Mouse (Mus musculus) lung, embryonic 16.5 days (tissue): Measurements from ENCODE around the gene Fam90a1b. TPM values are rescaled to one million over a fixed set of nuclear protein-coding genes. Genes with fewer than 3 reads are reported as not detected.
A peak's percentile ranks its signal among the peaks of the same experiment; 100 is the strongest.
"Not testable (repeated sequence)": the region's sequence is repeated elsewhere in the genome, so short reads cannot be mapped to it uniquely, and the experiment has no call there.

Experiments used
- ATAC-seq: fragments of 200-750 bp; cut with Nextera tagmentation; 2 replicates; pipeline ENCODE4 v1.8.0; 2017; ENCODE audit warnings: low read depth, mild to moderate bottlenecking, moderate library complexity
- H3K27ac ChIP-seq: fragments of 300-500 bp; sonication (generic); 2 replicates; pipeline ENCODE4 v1.5.1; 2014; ENCODE audit warnings: mild to moderate bottlenecking, control low read depth, low read length
- H3K27me3 ChIP-seq: fragments of 300-500 bp; sonication (generic); 2 replicates; pipeline ENCODE4 v1.6.1; 2014; ENCODE audit warnings: low read depth, low read length, mixed read lengths; ENCODE audit not compliant: control insufficient read depth, insufficient read depth
- H3K36me3 ChIP-seq: fragments of 300-500 bp; sonication (generic); 2 replicates; pipeline ENCODE4 v1.6.1; 2014; ENCODE audit warnings: low read length; ENCODE audit not compliant: control insufficient read depth, insufficient read depth
- H3K4me1 ChIP-seq: fragments of 300-500 bp; sonication (generic); replicated peaks from 2 replicates; pipeline ENCODE4 v1.6.1; 2014; ENCODE audit warnings: low read length, mixed read lengths; ENCODE audit not compliant: control insufficient read depth, insufficient read depth
- H3K4me2 ChIP-seq: fragments of 300-500 bp; sonication (generic); 2 replicates; pipeline ENCODE4 v1.6.1; 2014; ENCODE audit warnings: low read depth, low read length, control low read depth
- H3K4me3 ChIP-seq: fragments of 300-500 bp; sonication (generic); 2 replicates; pipeline ENCODE4 v1.5.1; 2014; ENCODE audit warnings: mild to moderate bottlenecking, low read length, control low read depth
- H3K9ac ChIP-seq: fragments of 300-500 bp; sonication (generic); 2 replicates; pipeline ENCODE4 v1.6.1; 2014; ENCODE audit warnings: low read length, control low read depth
- H3K9me3 ChIP-seq: fragments of 300-500 bp; sonication (generic); 2 replicates; pipeline ENCODE4 v1.6.1; 2016; ENCODE audit warnings: low read length; ENCODE audit not compliant: control insufficient read depth
- WGBS: fragments of 180-500 bp; shearing (Covaris S2); extraction: QIAGEN DNeasy Blood & Tissue Kit; methylation state at CpG from one replicate; pipeline ENCODE4 v1.1.7; 2014; 5-methylcytosine and 5-hydroxymethylcytosine counted together
- polyA plus RNA-seq: library from polyadenylated mRNA; unstranded; fragments of >200 nt; fragmentation: Nextera tagmentation; extraction: Ambion mirVana; gene quantifications from 2 replicates; pipeline ENCODE4 v1.2.1, GENCODE M21; 2015

Fam90a1b gene
- not detected in 2 replicates for polyA plus RNA-seq

GRCm38 (mm10) chrX:94366670-94367241 lies at the start of gene Fam90a1b, which contains the start of gene Apoo:
Fam90a1b (minus strand) TSS chrX:94366777.
Apoo (plus strand) TSS chrX:94367117.
- 17% methylated on average over 43 of the region's 46 CpGs for WGBS
- H3K36me3 ChIP-seq = no peaks in the 10 kb centered on the region
- ATAC-seq = peak; percentile 99
- H3K27ac ChIP-seq = peak within 1 kb of the TSS; percentile 17; the same call in 1 of the 2 replicates
- H3K4me1 ChIP-seq = no peaks in the 10 kb centered on the region
- H3K4me3 ChIP-seq = peak within 1 kb of the TSS; percentile 68
- H3K27me3 ChIP-seq = peaks cover 37% of the 10 kb centered on the region
- no peaks in the 10 kb centered on the region for H3K9me3 ChIP-seq
- H3K4me2 ChIP-seq = peak within 1 kb of the TSS; percentile 55
- H3K9ac ChIP-seq = peak within 1 kb of the TSS; percentile 74

DNA sequence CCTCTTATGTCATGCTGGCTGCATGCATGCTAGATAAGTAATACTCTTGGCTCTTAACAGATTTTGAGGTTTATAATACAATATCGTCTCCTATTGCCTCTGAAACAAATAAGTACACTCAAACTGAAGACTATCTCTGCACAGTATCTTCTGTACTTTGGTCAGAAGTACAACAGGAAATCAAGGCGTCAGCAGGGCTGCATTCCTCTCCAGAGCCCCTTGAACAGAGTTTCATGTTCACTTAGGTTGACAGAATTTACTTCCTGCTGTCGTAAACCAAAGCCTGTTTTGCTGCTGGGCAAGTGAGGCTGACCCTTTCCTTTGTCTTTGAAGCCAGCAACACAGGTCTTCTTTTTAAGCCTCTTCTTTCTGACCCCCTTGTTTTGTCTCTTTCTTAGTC lies 42.4 kb upstream of the Fam90a1b start:
- ATAC-seq = no peak
- Histone ChIP-seq H3K9me3 (no peaks in the 10 kb centered on the region), H3K4me2 (no peak overlapping the region), H3K4me1 (no peaks in the 10 kb centered on the region), H3K27ac (no peak overlapping the region), H3K36me3 (no peaks in the 10 kb centered on the region), H3K27me3 (peaks cover 3% of the 10 kb centered on the region; the same call in 1 of the 2 replicates), H3K9ac (no peak overlapping the region), H3K4me3 (no peak overlapping the region)
- 56% methylated on average over 3 of the region's 3 CpGs for WGBS

GRCm38 (mm10) chrX:94378734-94379133 lies 12.2 kb upstream of the Fam90a1b start:
- H3K27me3 ChIP-seq = peaks cover 4% of the 10 kb centered on the region
- ATAC-seq = no peak
- no peak overlapping the region for H3K27ac ChIP-seq
- H3K4me1 ChIP-seq = no peaks in the 10 kb centered on the region
- no peak overlapping the region for H3K4me2 ChIP-seq
- no peaks in the 10 kb centered on the region for H3K36me3 ChIP-seq
- H3K9me3 ChIP-seq = no peaks in the 10 kb centered on the region
- no peak overlapping the region for H3K4me3 ChIP-seq
- H3K9ac ChIP-seq = no peak overlapping the region
- WGBS = 87% methylated on average over 5 of the region's 5 CpGs

DNA sequence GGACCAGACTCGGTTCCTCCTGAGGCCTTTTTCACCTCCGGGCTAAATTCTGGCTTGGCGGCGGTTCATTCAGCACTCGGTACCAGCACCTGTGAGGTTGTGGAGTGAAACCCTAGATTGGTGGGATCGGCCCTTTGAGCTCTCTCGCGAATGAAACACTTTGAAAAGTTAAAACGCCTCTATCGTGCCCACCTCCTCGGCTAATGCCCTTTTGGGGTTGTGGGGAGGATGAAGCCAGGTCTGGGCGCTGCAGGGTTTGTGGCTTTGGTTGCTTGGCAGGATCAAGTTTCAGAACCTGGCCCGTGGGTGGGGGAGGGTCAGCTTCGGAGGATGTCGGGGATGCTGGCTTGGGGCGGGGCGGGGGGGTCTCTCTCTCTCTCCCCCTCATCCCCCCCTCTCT lies 671 bp upstream of the Fam90a1b start:
- H3K27me3 ChIP-seq = peaks cover 32% of the 10 kb centered on the region
- H3K4me1 ChIP-seq = no peaks in the 10 kb centered on the region
- no peaks in the 10 kb centered on the region for H3K9me3 ChIP-seq
- peak overlapping the region; percentile 74 for H3K9ac ChIP-seq
- H3K36me3 ChIP-seq = no peaks in the 10 kb centered on the region
- peak overlapping the region; percentile 68 for H3K4me3 ChIP-seq
- peak overlapping the region; percentile 17; the same call in 1 of the 2 replicates for H3K27ac ChIP-seq
- peak overlapping the region; percentile 55 for H3K4me2 ChIP-seq
- ATAC-seq = peak; percentile 8
- 11% methylated on average over 17 of the region's 17 CpGs for WGBS

- WGBS = 22% methylated on average over 16 of the region's 16 CpGs
- Histone ChIP-seq H3K4me2 (peak overlapping the region; percentile 51), H3K27me3 (peaks cover 40% of the 10 kb centered on the region)
Measured at GRCm38 (mm10) chrX:94366029-94366428, 548 bp downstream of the Fam90a1b start.

DNA sequence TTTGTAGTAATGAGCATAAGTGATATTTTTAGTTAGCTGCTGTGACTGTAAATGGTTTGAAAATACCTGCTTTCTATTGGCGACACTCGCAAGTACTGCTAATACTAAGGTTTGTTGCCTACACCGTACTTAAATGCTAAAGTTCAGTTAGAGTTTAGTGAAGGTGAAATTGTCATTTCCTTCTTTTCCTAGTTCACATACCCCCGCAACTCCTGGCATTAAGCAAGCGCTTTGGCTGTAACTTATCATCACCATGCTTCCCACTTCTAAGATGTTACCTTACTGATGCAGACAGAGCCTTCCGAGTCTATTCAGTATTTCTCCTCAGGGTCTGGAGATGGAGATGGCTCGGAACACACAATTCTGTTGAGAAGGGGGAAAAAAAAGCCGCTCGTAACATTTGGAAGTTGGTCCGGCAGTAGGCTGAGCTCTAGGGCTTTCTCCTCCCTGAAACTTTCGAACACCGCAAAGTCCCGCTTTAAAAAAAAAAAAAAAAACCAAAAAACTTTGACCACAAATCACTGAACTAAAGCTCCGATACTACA lies 1.1 kb downstream of the Fam90a1b start:
- no peaks in the 10 kb centered on the region for H3K36me3 ChIP-seq
- 21% methylated on average over 14 of the region's 14 CpGs for WGBS
- ATAC-seq = no peak
- H3K4me3 ChIP-seq = no peak overlapping the region
- H3K27me3 ChIP-seq = peaks cover 38% of the 10 kb centered on the region
- H3K4me2 ChIP-seq = peak overlapping the region; percentile 51; the same call in 1 of the 2 replicates
- H3K4me1 ChIP-seq = no peaks in the 10 kb centered on the region
- H3K27ac ChIP-seq = no peak overlapping the region
- H3K9me3 ChIP-seq = no peaks in the 10 kb centered on the region
- H3K9ac ChIP-seq = no peak overlapping the region

More at GRCm38 (mm10) chrX:94366029-94366428, 548 bp downstream of the Fam90a1b start:
- H3K9me3 ChIP-seq = no peaks in the 10 kb centered on the region
- peak overlapping the region; percentile 33 for H3K4me3 ChIP-seq
- no peak overlapping the region for H3K9ac ChIP-seq
- H3K27ac ChIP-seq = no peak overlapping the region
- no peaks in the 10 kb centered on the region for H3K4me1 ChIP-seq
- no peak for ATAC-seq
- H3K36me3 ChIP-seq = no peaks in the 10 kb centered on the region

- not testable (repeated sequence) for H3K4me1 ChIP-seq, ATAC-seq, H3K9ac ChIP-seq, H3K4me2 ChIP-seq, H3K9me3 ChIP-seq, H3K36me3 ChIP-seq, H3K4me3 ChIP-seq, H3K27ac ChIP-seq
- peaks cover 12% of the 10 kb centered on the region for H3K27me3 ChIP-seq
- WGBS = 83% methylated on average over 1 of the region's 4 CpGs
Measured at GRCm38 (mm10) chrX:94343638-94344037, 22.9 kb downstream of the Fam90a1b start.

GRCm38 (mm10) chrX:94321036-94321902 lies 45.3 kb downstream of the Fam90a1b start:
- Histone ChIP-seq H3K9ac (no peak overlapping the region), H3K9me3 (no peaks in the 10 kb centered on the region), H3K36me3 (no peaks in the 10 kb centered on the region), H3K27me3 (peaks cover 10% of the 10 kb centered on the region), H3K4me1 (no peaks in the 10 kb centered on the region), H3K4me3 (no peak overlapping the region), H3K4me2 (no peak overlapping the region), H3K27ac (no peak overlapping the region)
- no peak for ATAC-seq
- WGBS = 77% methylated on average over 11 of the region's 11 CpGs
